Mouse (Mus musculus) embryonic facial prominence, embryonic 10.5 days (tissue): ENCODE data around the gene Socs5. TPM values are rescaled to one million over a fixed set of nuclear protein-coding genes. Genes with fewer than 3 reads are reported as not detected.
A peak's percentile ranks its signal among the peaks of the same experiment; 100 is the strongest.

Source experiments
- DNase-seq: peaks from one replicate; pipeline ENCODE4 v3.0.0-alpha.2; 2017; ENCODE audit warnings: low spot score
- H3K27ac ChIP-seq: fragments of 300-500 bp; sonication (generic); replicated peaks from 2 replicates; pipeline ENCODE4 v1.5.1; 2016; ENCODE audit warnings: mild to moderate bottlenecking
- H3K27me3 ChIP-seq: fragments of 300-500 bp; sonication (generic); replicated peaks from 2 replicates; pipeline ENCODE4 v1.6.1; 2016; ENCODE audit warnings: low read depth, mild to moderate bottlenecking; ENCODE audit not compliant: poor library complexity, severe bottlenecking
- H3K36me3 ChIP-seq: fragments of 300-500 bp; sonication (generic); replicated peaks from 2 replicates; pipeline ENCODE4 v1.6.1; 2016; ENCODE audit warnings: mild to moderate bottlenecking, moderate library complexity
- H3K4me1 ChIP-seq: fragments of 300-500 bp; sonication (generic); 2 replicates; pipeline ENCODE4 v1.6.1; 2016
- H3K4me3 ChIP-seq: fragments of 300-500 bp; sonication (generic); 2 replicates; pipeline ENCODE4 v1.5.1; 2016; ENCODE audit warnings: mild to moderate bottlenecking, moderate library complexity
- H3K9me3 ChIP-seq: fragments of 300-500 bp; sonication (generic); 2 replicates; pipeline ENCODE4 v1.6.1; 2016; ENCODE audit warnings: mild to moderate bottlenecking
- WGBS: fragments of 180-500 bp; shearing (Covaris S2); methylation state at CpG from one replicate; pipeline ENCODE4 v1.1.7; 2016; 5-methylcytosine and 5-hydroxymethylcytosine counted together
- polyA plus RNA-seq: library from polyadenylated mRNA; unstranded; fragments of >200 nt; fragmentation: Nextera tagmentation; extraction: Ambion mirVana; gene quantifications from 2 replicates; pipeline ENCODE4 v1.2.1, GENCODE M21; 2016

Socs5 gene
- polyA plus RNA-seq, 1 experiment from 2014 or later, result 10.2 TPM

GRCm38 (mm10) chr17:87112852-87113592 is 5.5 kb downstream of the Socs5 start:
- 72% methylated on average over 5 of the region's 5 CpGs for WGBS

GRCm38 (mm10) chr17:87115615-87116014 is 8.1 kb downstream of the Socs5 start:
- H3K4me1 ChIP-seq, result peaks cover 18% of the 10 kb centered on the region
- no peaks in the 10 kb centered on the region for H3K27me3 ChIP-seq
- no peak overlapping the region for H3K27ac ChIP-seq
- no peaks in the 10 kb centered on the region for H3K9me3 ChIP-seq
- DNase-seq, result no peak
- no peak overlapping the region for H3K4me3 ChIP-seq
- no peaks in the 10 kb centered on the region for H3K36me3 ChIP-seq
- 59% methylated on average over 6 of the region's 6 CpGs for WGBS

More at GRCm38 (mm10) chr17:87112852-87113592, 5.5 kb downstream of the Socs5 start:
- Histone ChIP-seq H3K27ac (no peak overlapping the region), H3K9me3 (no peaks in the 10 kb centered on the region), H3K4me1 (peaks cover 29% of the 10 kb centered on the region), H3K4me3 (no peak overlapping the region), H3K27me3 (no peaks in the 10 kb centered on the region), H3K36me3 (no peaks in the 10 kb centered on the region)
- no peak for DNase-seq

- Histone ChIP-seq H3K4me3 (no peak overlapping the region), H3K27me3 (no peaks in the 10 kb centered on the region), H3K36me3 (peaks cover 11% of the 10 kb centered on the region; the same call in 1 of the 2 replicates), H3K27ac (no peak overlapping the region), H3K9me3 (no peaks in the 10 kb centered on the region), H3K4me1 (peaks cover 13% of the 10 kb centered on the region)
- 80% methylated on average over 7 of the region's 7 CpGs for WGBS
- DNase-seq, result no peak
Observed at GRCm38 (mm10) chr17:87118966-87119526, 11.6 kb downstream of the Socs5 start.

- Histone ChIP-seq H3K4me3 (peak overlapping the region; percentile 53), H3K36me3 (peaks cover 30% of the 10 kb centered on the region), H3K27ac (0 out of 2 replicates have a peak overlapping the region, but pooled peaks have one; percentile 14), H3K27me3 (no peaks in the 10 kb centered on the region), H3K4me1 (peaks cover 10% of the 10 kb centered on the region), H3K9me3 (peaks cover 3% of the 10 kb centered on the region; the same call in 1 of the 2 replicates)
- DNase-seq, result peak; percentile 44
- WGBS, result 42% methylated on average over 24 of the region's 24 CpGs
Observed at GRCm38 (mm10) chr17:87125344-87125743, 17.9 kb downstream of the Socs5 start.

- WGBS, result 76% methylated on average over 4 of the region's 4 CpGs
Observed at GRCm38 (mm10) chr17:87132258-87132657, 24.8 kb downstream of the Socs5 start.

GRCm38 (mm10) chr17:87133823-87134222 is 26.3 kb downstream of the Socs5 start:
- peaks cover 24% of the 10 kb centered on the region for H3K36me3 ChIP-seq
- 0 out of 2 replicates have a peak overlapping the region, but pooled peaks have one; percentile 25 for H3K4me3 ChIP-seq
- 61% methylated on average over 23 of the region's 23 CpGs for WGBS
- no peaks in the 10 kb centered on the region for H3K27me3 ChIP-seq
- H3K9me3 ChIP-seq, result no peaks in the 10 kb centered on the region
- H3K4me1 ChIP-seq, result no peaks in the 10 kb centered on the region
- H3K27ac ChIP-seq, result no peak overlapping the region
- peak; percentile 48 for DNase-seq

More at GRCm38 (mm10) chr17:87132258-87132657, 24.8 kb downstream of the Socs5 start:
- H3K4me1 ChIP-seq, result no peaks in the 10 kb centered on the region
- H3K27me3 ChIP-seq, result no peaks in the 10 kb centered on the region
- H3K9me3 ChIP-seq, result no peaks in the 10 kb centered on the region
- DNase-seq, result no peak
- no peak overlapping the region for H3K27ac ChIP-seq
- H3K4me3 ChIP-seq, result no peak overlapping the region
- peaks cover 24% of the 10 kb centered on the region for H3K36me3 ChIP-seq

GRCm38 (mm10) chr17:87134631-87135030 is 27.2 kb downstream of the Socs5 start:
- Histone ChIP-seq H3K4me3 (no peak overlapping the region), H3K36me3 (peaks cover 21% of the 10 kb centered on the region), H3K27ac (no peak overlapping the region), H3K9me3 (no peaks in the 10 kb centered on the region), H3K27me3 (no peaks in the 10 kb centered on the region), H3K4me1 (no peaks in the 10 kb centered on the region)
- DNase-seq, result no peak
- WGBS, result 93% methylated on average over 24 of the region's 24 CpGs

GRCm38 (mm10) chr17:87135741-87136140 is 28.3 kb downstream of the Socs5 start:
- Histone ChIP-seq H3K27me3 (no peaks in the 10 kb centered on the region), H3K4me3 (no peak overlapping the region), H3K36me3 (peaks cover 21% of the 10 kb centered on the region), H3K4me1 (no peaks in the 10 kb centered on the region), H3K27ac (no peak overlapping the region), H3K9me3 (no peaks in the 10 kb centered on the region)
- 89% methylated on average over 6 of the region's 6 CpGs for WGBS
- no peak for DNase-seq

GRCm38 (mm10) chr17:87141188-87141935 is 33.9 kb downstream of the Socs5 start:
- DNase-seq, result no peak
- Histone ChIP-seq H3K9me3 (no peaks in the 10 kb centered on the region), H3K4me3 (no peak overlapping the region), H3K27me3 (no peaks in the 10 kb centered on the region), H3K4me1 (peaks cover 4% of the 10 kb centered on the region), H3K36me3 (no peaks in the 10 kb centered on the region; the same call in 1 of the 2 replicates), H3K27ac (no peak overlapping the region)
- 89% methylated on average over 9 of the region's 9 CpGs for WGBS

- 55% methylated on average over 11 of the region's 11 CpGs for WGBS
- H3K27ac ChIP-seq, result no peak overlapping the region
- no peak overlapping the region for H3K4me3 ChIP-seq
- H3K36me3 ChIP-seq, result no peaks in the 10 kb centered on the region
- DNase-seq, result peak; percentile 38
- peaks cover 4% of the 10 kb centered on the region for H3K4me1 ChIP-seq
- H3K9me3 ChIP-seq, result no peaks in the 10 kb centered on the region
- H3K27me3 ChIP-seq, result no peaks in the 10 kb centered on the region
Observed at GRCm38 (mm10) chr17:87142271-87142670, 34.8 kb downstream of the Socs5 start.

GRCm38 (mm10) chr17:87143186-87143585 is 35.7 kb downstream of the Socs5 start:
- H3K4me1 ChIP-seq, result peaks cover 4% of the 10 kb centered on the region
- DNase-seq, result no peak
- no peaks in the 10 kb centered on the region for H3K36me3 ChIP-seq
- WGBS, result 71% methylated on average over 14 of the region's 14 CpGs
- no peak overlapping the region for H3K4me3 ChIP-seq
- no peaks in the 10 kb centered on the region for H3K27me3 ChIP-seq
- H3K9me3 ChIP-seq, result no peaks in the 10 kb centered on the region
- no peak overlapping the region for H3K27ac ChIP-seq

- no peak overlapping the region for H3K27ac ChIP-seq
- no peaks in the 10 kb centered on the region for H3K36me3 ChIP-seq
- 74% methylated on average over 8 of the region's 8 CpGs for WGBS
- H3K4me3 ChIP-seq, result no peak overlapping the region
- H3K9me3 ChIP-seq, result no peaks in the 10 kb centered on the region
- H3K27me3 ChIP-seq, result no peaks in the 10 kb centered on the region
- DNase-seq, result no peak
- H3K4me1 ChIP-seq, result peaks cover 4% of the 10 kb centered on the region
Observed at GRCm38 (mm10) chr17:87146415-87147021, 39.0 kb downstream of the Socs5 start.
